Mouse (Mus musculus) ovary, postnatal 10 days (tissue): Measurements from ENCODE around the gene Ndrg4.
"Not testable (repeated sequence)": the region's sequence is repeated elsewhere in the genome, so short reads cannot be mapped to it uniquely, and the experiment has no call there.

Experiments used
- DNase-seq: peaks from one replicate; pipeline ENCODE4 v3.0.0; 2022; ENCODE audit warnings: low spot score

Ndrg4 gene

DNA sequence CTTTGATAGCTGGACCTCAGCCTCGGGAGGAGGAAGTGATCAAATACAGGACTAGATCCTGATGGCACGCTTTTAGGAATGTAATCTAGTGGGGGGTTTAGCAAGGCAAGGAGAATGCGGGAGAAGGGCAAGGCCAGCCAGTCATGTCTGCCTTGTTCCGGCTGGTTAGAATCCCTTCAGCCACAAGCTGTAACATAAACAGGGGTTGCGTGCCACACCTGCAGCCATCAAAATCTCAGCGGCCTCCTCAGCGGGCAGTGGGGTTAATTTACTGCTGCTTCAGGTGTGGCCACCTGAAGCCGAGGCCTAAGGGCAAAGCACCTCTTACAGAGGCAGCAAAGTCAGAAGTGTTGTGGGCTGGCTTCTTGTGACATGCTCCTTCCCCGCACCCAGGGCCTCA is at the start of gene Ndrg4:
Gene Ndrg4 (plus strand): TSS at position 350 of the 400 bp plus-strand sequence.
- no peak for DNase-seq

DNA sequence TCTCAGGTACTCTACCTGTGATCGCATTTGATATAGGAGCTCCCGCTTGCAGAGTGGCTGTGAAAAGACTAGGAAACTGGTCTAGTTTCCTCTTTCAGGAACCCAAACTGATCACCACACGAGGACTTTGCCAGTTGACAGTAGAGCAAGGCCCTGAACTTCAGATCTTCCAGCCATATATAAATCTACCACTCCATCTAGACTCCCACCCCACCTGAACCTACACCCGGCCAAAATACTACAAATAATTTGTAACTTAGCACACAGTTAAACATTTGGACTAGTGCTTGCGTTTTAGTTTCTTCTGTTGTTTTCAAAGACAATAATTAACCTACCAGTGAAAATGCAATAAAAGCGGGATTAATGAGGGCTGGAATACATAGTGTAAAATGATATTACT is 43.9 kb upstream of the Ndrg4 start:
- no peak for DNase-seq

DNA sequence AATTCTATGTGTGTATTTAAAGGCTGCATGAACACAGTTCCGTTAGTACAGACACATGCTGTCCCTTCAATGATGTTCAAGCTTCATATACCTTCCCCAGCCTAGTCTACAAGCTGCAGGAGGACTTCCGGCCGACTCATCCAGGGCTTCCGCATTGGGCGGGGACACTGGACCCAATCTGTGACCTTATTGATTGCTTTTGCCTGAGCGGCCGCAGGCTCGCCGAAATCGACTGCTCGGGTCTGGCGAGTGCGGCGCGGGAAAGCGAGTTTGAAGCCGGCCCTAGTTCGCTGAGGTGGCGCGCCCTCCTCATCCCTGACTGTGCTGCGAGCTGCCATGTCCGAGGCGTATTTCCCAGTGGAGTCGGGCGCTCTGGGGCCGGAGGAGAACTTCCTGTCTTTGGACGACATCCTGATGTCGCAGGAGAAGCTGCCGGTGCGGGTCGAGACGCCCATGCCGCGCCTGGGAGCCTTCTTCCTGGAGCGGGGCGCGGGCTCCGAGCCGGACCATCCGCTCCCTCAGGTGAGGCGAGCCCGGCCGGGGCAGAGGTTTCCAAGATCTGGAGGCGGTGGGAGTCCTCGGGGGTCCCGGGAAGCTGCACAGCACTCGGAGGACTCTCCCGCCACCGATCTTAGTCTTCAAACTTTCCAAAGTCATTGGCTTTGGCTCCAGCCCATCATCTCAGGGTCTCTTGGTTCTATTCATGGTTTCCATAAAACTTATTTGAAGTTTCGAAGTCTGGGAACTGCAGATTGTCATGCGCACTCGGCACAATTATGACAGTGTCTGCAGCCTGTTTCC is 43.3 kb upstream of the Ndrg4 start, which contains the start of gene Gins3:
Gene Gins3 (plus strand): TSS at position 192 of the 801 bp plus-strand sequence.
- peak; percentile 88 for DNase-seq

DNA sequence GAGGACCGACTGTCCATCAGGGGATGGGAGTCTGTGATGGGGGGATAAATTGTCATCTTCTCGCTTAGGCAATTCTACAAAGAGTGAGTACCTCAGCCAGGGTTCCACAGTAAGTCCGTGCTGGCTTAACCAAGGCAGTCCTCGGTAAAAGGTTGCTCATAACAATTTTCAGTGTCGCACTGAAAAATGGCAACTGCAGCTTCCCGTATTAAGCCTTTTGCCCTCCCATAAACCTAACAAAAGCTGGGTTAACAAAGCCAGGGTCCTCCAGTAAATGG is 42.8 kb upstream of the Ndrg4 start:
- DNase-seq = no peak

DNA sequence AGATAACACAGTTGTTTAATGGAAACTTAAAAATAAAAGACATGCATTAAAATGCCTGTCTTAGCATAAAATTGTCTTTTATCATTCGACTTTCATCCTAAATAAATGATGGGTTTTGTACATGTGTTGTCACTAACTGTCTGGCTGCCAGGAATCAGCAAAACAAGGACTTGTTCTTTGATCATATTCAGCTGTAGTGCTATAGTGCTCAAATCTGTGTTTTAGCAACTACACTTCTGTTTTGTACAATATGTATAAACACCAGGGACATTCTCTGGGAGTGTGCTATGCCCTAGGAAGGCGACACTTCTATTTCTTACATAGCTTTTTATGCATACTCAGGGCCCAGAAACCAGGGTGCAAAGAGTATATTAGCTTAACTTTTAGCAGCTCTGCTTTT is 31.8 kb upstream of the Ndrg4 start:
- no peak for DNase-seq

DNA sequence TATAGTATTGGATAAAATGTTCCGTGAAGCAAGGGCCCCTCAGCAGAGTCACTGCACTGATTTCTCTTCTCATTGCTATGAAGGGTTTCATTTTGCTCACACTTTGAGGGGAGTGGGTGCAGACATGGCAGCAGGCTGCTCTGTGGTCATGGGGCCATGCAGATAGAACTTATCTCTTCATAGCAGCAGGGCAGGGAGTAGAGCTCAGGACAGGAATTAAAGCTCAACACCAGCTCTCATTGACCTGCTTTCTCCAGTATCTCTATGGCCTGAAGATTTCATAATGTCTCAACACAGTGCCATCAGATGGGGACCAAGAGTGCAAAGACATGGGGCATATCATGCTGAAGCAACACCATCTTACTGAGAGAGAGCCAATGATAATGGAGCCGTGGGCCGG is 28.5 kb upstream of the Ndrg4 start:
- no peak for DNase-seq

DNA sequence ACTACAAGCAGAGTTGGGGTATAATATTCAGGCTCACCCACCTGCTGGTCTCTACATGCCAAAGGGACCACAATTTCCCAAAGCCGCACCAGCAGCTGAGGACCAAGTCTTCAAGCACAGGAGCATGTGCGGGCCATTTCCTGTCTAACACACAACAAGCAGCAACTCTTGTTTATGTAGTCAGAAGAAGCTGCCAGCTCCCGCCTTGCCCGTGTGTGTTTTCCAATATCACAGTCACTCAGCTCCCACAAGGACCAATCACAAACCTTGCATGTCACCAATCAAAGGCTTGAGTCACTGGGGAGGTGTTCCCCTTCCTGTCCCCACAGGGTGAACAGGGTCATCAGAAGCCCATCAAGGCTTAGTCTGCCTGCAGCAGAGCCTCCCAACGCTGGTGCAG is 23.4 kb upstream of the Ndrg4 start:
- no peak for DNase-seq

DNA sequence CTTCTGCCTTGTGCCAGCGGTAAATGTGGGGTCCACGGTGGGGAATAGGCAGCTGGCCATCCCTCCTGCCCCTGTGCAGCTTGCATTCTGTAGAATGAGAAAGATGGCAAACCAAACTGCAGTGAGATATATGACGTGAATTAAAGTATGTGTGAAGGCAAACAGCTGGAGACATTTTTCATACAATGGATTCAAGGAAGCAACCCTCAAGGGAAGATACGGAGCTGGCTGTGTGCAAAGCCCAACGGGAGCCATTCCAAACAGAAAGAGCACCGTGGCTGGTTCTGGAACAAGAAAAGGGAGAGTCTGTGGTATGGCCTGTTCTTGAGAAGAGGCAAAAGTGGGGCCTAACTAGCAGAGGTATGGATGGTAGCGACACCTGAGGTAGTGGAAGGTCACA is 20.9 kb upstream of the Ndrg4 start:
- DNase-seq = no peak

DNA sequence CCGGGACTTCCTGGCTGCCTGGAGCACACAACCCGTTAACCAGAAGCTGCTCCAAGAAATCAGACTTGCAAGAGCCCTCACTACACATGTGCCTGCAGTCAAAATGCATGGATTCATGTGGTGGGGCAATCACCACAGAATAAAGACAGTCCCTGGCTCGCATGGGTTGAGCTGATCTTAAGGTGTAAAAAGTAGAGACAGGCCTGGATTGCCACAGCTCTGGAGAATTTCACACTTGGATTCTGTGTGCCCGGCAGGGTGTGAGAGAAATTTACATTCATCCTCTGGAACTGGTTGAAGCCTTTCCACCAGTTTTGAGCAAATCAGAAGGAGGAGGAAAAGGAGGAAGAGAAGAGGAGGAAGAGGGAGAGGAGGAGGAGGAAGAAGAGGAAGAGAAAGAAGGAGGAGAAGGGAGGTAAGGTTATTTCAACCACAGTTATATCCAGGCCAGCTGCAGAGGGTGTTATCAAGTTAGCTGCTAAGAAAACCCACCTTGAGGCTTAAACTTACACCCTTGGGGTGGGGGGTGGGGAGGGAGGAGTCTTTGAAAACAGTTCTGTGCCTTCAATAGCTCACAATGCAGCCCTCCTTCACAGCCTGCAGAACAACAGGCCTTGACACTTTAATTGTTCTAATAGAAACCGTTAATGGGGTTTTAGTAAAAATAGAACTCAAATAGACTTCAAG is 20.3 kb upstream of the Ndrg4 start:
- DNase-seq = no peak

DNA sequence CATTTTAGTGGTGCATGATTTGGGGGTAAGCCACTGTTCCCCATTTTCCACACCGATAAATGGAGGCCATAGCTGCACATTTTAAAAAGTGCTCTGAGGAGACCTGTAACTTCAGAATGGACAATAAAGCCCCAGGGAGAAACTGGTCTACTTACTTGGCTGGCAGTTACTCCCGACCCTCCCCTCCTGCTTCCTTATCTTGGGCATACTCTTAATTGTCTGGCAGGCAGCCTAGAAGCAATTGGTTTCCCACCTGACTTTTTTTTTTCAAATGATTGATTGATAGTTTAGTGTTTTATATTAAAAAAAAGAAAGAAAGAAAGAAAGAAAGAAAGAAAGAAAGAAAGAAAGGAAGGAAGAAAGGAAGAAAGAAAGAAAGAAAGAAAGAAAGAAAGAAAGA is 19.3 kb upstream of the Ndrg4 start:
- no peak for DNase-seq

DNA sequence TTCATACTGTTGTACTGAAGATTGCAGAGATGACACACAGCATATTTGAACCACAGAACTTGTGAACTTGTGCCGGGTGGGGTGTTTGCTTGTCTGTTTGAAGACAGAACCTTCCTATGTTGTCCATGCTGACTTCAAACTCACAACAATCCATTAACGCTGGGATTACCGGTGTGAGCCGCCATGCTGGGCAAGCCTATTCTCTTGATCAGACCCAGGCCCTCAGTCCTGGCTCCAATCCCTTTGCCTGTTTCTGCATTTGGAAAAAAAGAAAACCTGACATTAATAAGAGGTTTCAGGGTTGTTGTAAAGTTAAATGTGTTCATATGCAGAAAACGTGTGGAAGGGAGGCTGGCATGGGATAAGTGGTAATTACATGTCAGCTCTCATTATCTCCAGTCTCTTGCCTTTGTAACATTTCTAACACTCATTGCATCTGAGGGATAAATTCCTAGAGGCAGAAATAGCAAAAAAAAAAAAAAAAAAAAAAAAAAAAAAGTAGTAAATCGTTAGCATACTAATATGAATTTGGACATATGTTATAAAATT is 16.4 kb upstream of the Ndrg4 start:
- DNase-seq = no peak

DNA sequence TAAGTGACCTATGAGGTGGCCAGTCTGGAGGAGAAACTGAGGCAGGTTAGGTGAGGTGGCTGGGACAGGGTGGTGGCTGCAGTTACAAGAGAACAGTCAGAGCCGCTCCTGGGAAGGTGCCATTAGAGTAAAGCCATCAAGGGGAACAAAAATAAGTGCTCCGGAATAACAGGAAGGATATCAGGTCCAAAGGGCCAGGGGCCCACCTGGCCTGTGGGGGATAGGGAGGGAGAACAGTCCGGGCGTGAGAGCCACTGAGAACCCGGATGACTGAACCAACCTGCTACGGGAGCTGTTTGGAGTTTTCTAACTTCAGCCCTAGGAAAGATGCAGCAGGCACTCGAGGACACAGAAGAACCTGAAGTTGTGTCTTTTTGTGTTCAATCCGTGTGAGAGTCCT is 15.7 kb upstream of the Ndrg4 start:
- no peak for DNase-seq

DNA sequence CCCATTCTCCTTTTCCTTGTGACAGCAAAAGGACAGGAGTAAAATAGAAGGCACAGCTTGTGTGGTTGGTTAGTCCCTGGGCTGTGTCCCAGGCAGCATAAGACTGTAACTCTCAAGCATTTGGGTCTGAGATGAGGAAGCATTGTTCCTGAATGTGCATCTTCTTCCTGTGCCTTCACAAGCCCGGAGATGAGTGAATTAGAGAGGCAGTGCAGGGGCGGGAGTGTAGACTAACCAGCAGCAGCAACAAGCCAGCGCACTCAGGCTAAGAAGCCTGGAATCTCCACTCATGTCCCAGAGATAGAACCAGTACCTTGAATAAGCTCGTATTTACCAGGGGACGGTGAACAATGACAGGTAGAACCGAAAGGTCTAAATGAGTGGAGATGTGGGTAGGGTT is 15.2 kb upstream of the Ndrg4 start:
- no peak for DNase-seq

DNA sequence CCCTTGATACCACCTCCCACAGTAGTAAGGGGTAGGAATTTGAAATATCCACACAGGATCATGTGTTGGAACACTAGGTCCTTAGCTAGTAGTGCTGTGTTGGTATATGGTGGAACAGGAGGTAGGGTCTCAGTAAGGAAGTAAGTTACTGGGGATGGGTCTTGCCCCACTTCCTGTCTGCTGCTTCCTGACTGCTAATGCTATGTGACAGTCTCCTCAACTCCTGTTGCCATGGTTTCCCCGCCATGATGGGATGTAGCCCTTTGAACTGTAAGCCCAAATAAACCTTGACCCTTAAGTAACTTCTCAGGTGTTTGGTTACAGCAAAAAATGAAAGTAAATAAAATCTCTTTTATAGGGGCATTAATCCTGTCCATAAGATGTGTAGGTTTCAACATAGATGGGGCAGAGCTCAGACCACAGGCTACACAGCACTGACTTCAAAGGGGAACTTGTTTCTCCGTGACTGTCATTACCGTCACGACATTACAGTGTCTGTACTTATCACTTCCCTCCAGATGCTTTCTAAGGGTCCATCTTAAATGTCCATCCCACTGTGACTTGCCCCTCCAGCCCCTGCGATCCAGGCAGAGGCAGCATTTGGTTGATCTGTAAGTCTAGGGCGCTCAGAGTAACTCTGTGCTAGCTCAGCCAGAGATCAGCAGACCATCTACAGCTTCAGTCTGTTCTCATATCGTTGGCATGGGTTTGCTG is 13.7 kb upstream of the Ndrg4 start:
- no peak for DNase-seq

DNA sequence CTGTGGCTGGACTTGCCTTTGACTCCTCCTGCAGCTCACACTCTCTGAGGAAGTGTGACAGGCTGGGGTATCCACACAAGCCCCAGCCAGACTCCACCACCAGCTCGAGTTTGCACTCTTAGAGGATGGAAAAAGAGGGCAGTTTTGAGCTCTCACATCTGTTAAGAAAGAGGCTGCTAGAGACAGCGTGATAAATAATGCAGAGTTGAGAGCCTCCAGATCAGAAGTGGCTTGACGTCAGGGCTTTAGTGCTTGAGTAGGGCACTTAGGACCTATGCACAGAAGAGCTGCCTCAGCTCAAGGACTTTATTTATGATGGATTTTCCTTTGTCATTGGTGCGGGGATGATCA is 13.2 kb upstream of the Ndrg4 start:
- no peak for DNase-seq

DNA sequence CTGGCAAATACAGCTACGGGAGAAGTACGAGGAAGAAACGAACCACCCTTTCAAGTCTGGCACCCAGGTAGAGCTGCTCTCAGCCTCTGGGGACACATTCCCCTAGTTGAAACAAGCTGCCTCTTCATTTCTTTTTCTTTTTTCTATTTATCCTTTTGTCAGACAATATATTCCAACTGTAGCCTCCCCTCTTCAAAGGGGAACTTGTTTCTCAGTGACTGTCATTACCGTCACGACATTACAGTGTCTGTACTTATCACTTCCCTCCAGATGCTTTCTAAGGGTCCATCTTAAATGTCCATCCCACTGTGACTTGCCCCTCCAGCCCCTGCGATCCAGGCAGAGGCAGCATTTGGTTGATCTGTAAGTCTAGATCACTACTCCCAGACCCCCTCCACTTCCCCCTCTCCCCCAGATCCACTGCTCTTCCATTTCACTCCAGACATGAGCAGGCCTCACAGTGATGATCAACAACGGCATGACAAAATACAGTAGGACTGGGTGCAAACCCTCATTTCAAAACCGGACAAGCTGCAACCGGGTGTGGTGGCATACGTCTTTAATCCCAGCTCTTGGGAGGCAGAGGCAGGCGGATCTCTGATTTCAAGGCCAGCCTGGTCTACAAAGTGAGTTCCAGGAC is 10.8 kb upstream of the Ndrg4 start:
- not testable (repeated sequence) for DNase-seq

DNA sequence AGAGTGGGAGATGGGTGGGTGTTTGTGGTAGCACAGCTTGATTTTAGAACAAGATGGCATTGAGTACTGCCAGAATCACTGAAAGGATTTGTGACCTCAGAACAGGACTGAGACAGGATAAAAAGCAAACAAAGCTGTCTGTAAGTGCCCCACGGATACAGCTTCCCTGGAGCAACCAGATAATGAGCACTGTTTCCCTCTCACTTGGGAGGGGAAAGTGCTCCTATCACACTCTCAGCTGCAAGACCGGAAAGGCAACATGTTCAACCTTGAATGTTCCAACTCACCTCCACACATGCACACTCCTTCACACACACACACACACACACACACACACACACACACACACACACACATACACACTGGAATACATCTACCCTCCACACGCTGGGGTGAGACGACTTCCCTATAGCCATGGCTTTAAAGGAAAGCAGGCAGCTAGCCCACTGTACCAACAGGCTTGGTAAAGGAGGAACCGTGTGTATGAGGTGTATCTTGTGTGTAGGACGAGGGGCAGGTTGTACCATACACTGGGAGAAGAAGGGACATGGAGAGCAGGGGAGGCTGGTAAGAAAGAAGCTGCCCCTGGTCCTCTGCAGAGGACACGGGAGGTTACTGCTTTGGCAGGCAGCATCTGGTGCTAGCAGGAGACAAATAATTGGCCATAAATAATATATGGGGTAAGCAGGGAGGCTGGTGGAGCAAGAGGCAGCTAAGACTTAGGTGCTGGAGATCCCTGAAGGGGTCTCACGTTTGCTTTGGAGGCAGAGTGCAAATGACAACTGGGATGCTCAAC is 8.4 kb upstream of the Ndrg4 start:
- no peak for DNase-seq

DNA sequence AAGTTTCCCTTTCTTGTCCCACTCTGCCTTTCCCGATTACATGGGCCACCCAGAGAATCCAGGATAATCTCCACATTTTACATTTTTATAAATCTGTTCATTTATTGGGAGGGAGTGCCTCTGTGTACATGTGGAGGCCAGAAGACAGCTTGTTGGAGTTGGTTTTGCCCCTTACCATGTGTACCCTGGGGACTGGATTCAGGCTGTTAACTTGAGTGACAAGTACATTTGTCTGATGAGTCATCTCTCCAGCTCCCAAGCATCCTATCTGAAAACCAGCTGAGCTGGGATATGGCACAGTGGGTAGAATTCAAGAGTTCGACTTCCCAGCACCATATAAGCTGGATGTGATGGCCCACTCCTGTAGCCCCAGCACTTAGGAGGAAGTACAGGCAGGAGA is 6.8 kb upstream of the Ndrg4 start:
- DNase-seq = no peak

DNA sequence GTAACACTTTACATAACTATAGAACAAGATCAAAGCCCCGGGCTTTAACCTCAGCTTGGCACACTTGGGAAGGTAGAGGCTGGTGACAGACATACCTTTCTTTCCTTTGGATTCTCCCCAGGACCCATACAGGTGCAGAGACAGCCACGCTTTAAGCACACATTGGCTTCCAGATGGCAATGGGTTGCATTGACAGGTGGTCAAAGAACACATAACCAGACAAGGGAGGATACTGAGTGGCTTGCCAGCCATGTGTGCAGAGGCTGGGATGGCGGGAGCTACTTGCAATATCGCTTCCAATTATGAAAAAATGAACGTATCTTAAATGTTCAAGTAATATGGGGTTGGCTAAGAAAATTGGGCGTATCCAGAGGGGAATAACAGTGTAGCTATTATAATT is 4.9 kb upstream of the Ndrg4 start:
- no peak for DNase-seq

DNA sequence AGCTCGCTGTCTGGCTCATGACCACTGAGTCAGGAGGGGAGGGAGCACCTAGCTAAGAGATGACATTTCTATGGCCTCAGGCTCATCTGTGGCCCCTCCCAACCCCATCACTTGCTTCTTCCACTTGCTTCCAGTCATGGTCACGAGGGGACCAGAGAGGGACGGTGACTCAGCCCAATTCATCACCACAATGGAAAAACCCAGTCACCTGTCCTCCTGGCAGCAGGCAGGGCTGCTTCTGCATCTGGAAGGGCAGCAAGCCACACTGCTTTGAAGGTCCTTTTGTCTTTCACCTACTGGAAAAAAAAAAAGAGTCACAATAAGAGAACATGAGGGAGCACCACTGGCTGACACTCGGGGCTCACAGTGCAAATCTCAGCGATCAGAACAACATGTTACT is 4.0 kb upstream of the Ndrg4 start:
- no peak for DNase-seq

DNA sequence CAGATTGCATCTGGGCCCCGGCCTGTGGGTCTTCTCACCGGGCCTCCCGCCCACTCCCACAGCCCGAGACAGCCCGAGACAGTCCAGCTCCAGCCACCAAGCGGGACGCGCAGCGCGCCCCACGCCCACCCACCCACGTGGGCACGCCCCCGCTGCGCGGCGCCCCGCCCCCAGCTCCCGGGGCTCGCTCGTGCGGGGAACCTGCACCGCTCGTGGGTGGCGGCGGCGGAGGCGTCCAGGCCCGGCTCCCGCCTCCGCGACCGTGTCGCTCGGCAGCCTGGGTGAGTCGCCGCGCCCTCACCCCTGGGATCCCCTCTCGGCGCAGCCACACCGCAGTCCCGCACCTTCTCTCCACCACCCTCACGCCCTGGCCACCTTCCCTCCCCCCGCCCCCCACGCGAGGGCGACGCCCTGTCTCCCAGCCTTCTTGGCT is 827 bp downstream of the Ndrg4 start:
- DNase-seq = no peak
